Mouse (Mus musculus) limb, embryonic 15.5 days (tissue): Measurements from ENCODE around the gene Slc9b2. TPM values are rescaled to one million over a fixed set of nuclear protein-coding genes. Genes with fewer than 3 reads are reported as not detected.

Experiments used
- ATAC-seq: fragments of 200-750 bp; cut with Nextera tagmentation; 2 replicates; pipeline ENCODE4 v1.8.0; 2017; ENCODE audit warnings: low read depth, moderate TSS enrichment; ENCODE audit not compliant: insufficient number of reproducible peaks, low FRiP score, low TSS enrichment
- H3K27ac ChIP-seq: fragments of 300-500 bp; sonication (generic); 2 replicates; pipeline ENCODE4 v1.5.1; 2015; ENCODE audit warnings: moderate library complexity, mild to moderate bottlenecking, inconsistent platforms
- H3K27me3 ChIP-seq: fragments of 300-500 bp; sonication (generic); 2 replicates; pipeline ENCODE4 v1.6.1; 2015; ENCODE audit warnings: inconsistent platforms
- H3K36me3 ChIP-seq: fragments of 300-500 bp; sonication (generic); 2 replicates; pipeline ENCODE4 v1.6.1; 2015; ENCODE audit warnings: inconsistent platforms
- H3K4me1 ChIP-seq: fragments of 300-500 bp; sonication (generic); 2 replicates; pipeline ENCODE4 v1.6.1; 2015; ENCODE audit warnings: inconsistent platforms
- H3K4me2 ChIP-seq: fragments of 300-500 bp; sonication (generic); 2 replicates; pipeline ENCODE4 v1.6.1; 2015; ENCODE audit warnings: mild to moderate bottlenecking, inconsistent platforms
- H3K4me3 ChIP-seq: fragments of 300-500 bp; sonication (generic); 2 replicates; pipeline ENCODE4 v1.5.1; 2015; ENCODE audit warnings: mild to moderate bottlenecking, inconsistent platforms
- H3K9ac ChIP-seq: fragments of 300-500 bp; sonication (generic); 2 replicates; pipeline ENCODE4 v1.6.1; 2015; ENCODE audit warnings: inconsistent platforms
- H3K9me3 ChIP-seq: fragments of 300-500 bp; sonication (generic); 2 replicates; pipeline ENCODE4 v1.6.1; 2016; ENCODE audit warnings: inconsistent platforms
- WGBS: fragments of 180-500 bp; shearing (Covaris S2); methylation state at CpG from one replicate; pipeline ENCODE4 v1.1.7; 2015; 5-methylcytosine and 5-hydroxymethylcytosine counted together
- polyA plus RNA-seq: library from polyadenylated mRNA; unstranded; fragments of >200 nt; fragmentation: Nextera tagmentation; extraction: Ambion mirVana; gene quantifications from 2 replicates; pipeline ENCODE4 v1.2.1, GENCODE M21; 2015

The Slc9b2 gene
- polyA plus RNA-seq, 1 experiment from 2014 or later = 2.6 TPM

DNA sequence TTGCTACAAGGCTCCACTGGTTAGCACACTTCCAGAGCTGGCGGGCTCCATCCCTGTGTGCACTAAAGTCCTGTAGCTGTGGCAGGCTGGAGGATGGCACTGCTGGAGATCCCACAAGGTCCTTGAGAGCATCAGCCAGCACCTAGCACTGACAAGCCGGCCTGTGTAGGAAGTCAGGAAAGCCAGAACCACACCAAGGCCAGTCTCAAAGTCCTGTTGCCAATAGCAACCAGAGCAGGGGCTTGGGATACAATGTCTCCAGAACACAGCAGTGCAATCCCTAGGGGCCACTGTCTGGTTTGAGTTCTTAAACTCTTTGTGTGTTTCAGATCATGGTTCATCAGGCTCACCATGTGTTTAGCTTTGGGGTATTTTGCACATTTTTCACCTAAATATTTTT, 7.3 kb downstream of the Slc9b2 start:
- H3K27ac ChIP-seq = no peak overlapping the region
- no peak overlapping the region for H3K9ac ChIP-seq
- H3K4me3 ChIP-seq = no peak overlapping the region
- no peaks in the 10 kb centered on the region for H3K9me3 ChIP-seq
- H3K4me1 ChIP-seq = no peaks in the 10 kb centered on the region
- 67% methylated on average over 2 of the region's 2 CpGs for WGBS
- H3K27me3 ChIP-seq = no peaks in the 10 kb centered on the region
- no peaks in the 10 kb centered on the region for H3K36me3 ChIP-seq
- no peak for ATAC-seq
- H3K4me2 ChIP-seq = no peak overlapping the region

DNA sequence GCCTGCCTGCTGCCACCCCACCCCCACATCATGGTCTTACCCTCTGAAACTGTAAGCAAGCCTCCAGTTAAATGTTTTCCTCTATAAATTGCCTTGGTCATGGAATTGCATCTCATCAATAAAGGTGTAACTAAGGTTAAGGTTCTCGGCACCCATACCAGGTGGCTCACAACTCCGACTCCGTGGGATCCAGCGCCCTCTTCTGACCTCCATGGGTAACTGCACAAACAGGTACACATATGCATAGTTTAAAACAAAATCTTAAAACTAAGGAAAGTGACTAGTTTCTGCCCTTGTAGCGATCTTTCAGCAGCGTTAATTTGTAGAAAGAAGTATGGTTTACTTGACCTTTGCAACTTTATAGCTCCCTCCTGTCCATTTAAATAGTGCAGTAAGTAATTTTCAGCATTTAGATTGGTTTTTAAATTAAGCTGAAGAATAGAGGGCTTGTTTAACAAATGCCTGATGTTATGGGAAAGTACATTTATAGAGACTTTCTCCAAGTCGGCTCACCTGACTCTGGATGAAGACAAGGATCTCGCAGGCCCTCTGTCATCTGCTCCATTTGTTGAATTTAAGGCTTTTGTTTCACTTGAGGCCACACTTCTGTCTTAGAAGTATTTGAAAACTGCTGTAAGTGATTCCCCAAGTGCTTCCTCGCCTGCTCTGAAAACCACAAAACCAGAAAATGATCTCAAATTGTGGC, 8.4 kb downstream of the Slc9b2 start:
- H3K27ac ChIP-seq = no peak overlapping the region
- no peaks in the 10 kb centered on the region for H3K36me3 ChIP-seq
- H3K9ac ChIP-seq = no peak overlapping the region
- no peaks in the 10 kb centered on the region for H3K27me3 ChIP-seq
- H3K4me2 ChIP-seq = no peak overlapping the region
- no peak overlapping the region for H3K4me3 ChIP-seq
- 66% methylated on average over 9 of the region's 9 CpGs for WGBS
- H3K4me1 ChIP-seq = no peaks in the 10 kb centered on the region
- H3K9me3 ChIP-seq = no peaks in the 10 kb centered on the region
- no peak for ATAC-seq

DNA sequence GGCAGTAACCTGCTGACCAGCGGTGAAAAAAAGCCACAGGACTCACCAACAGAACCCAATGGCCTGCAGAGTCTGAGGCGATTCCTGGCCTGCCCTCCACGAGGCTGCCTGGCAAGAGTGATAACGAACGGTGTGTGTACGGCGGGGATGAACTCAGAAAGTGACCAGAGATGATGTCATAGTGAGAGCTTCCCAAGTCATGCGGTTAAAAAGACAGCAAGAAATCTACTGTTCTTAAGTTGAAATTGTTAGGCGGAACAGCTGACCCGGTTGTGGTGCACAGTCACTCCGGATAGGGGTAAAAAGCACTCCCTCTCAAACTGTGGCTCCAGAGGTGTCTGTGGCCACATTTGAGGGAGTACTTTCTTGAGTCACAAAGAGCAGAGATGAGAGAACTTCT, 10.8 kb downstream of the Slc9b2 start:
- H3K9me3 ChIP-seq = no peaks in the 10 kb centered on the region
- no peaks in the 10 kb centered on the region for H3K36me3 ChIP-seq
- no peak overlapping the region for H3K4me3 ChIP-seq
- no peaks in the 10 kb centered on the region for H3K4me1 ChIP-seq
- 81% methylated on average over 11 of the region's 11 CpGs for WGBS
- no peak overlapping the region for H3K27ac ChIP-seq
- H3K4me2 ChIP-seq = no peak overlapping the region
- no peak overlapping the region for H3K9ac ChIP-seq
- no peak for ATAC-seq
- H3K27me3 ChIP-seq = no peaks in the 10 kb centered on the region

DNA sequence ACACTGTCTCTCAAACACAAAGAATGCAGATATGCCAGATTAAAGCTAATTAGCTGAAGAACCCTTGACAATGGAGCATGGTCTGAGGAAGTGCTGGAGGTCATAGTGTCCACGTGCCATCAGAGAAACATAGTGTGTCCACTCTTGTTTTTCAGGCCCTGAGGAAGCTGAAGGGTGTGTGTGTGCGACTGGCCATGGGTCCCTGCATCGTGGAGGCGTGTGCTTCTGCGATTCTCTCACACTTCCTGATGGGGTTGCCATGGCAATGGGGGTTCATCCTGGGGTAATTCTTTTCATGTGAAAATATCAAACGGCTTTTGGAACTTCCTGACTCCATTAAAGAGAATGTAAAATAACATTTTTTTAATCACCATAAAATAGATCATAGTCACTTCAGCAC, 16.9 kb downstream of the Slc9b2 start:
- Histone ChIP-seq H3K9me3 (no peaks in the 10 kb centered on the region), H3K36me3 (no peaks in the 10 kb centered on the region), H3K9ac (no peak overlapping the region), H3K27me3 (no peaks in the 10 kb centered on the region), H3K4me2 (no peak overlapping the region), H3K4me3 (no peak overlapping the region), H3K4me1 (no peaks in the 10 kb centered on the region), H3K27ac (no peak overlapping the region)
- 62% methylated on average over 6 of the region's 6 CpGs for WGBS
- ATAC-seq = no peak

DNA sequence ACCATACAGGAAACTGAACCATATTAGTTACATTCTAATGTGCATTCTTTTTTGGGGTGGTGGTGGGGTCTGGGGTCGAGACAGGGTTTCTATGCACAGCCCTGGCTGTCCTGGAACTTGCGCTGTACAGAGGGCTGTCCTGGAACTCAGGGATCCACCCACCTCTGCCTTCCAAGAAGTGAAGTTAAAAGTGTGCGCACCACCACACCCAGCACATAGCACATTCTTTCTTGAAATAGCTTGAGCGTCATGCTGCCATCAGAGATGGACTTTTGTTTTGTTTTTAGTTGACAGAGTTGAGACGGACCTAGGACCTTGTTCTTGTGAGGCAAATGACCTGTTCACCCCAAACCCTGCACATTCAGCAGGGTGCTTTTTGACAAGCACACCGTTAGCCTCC, 19.7 kb downstream of the Slc9b2 start:
- Histone ChIP-seq H3K9me3 (no peaks in the 10 kb centered on the region), H3K27me3 (no peaks in the 10 kb centered on the region), H3K9ac (no peak overlapping the region), H3K27ac (no peak overlapping the region), H3K4me3 (no peak overlapping the region), H3K36me3 (no peaks in the 10 kb centered on the region), H3K4me2 (no peak overlapping the region), H3K4me1 (no peaks in the 10 kb centered on the region)
- no peak for ATAC-seq
- WGBS = 70% methylated on average over 6 of the region's 6 CpGs

DNA sequence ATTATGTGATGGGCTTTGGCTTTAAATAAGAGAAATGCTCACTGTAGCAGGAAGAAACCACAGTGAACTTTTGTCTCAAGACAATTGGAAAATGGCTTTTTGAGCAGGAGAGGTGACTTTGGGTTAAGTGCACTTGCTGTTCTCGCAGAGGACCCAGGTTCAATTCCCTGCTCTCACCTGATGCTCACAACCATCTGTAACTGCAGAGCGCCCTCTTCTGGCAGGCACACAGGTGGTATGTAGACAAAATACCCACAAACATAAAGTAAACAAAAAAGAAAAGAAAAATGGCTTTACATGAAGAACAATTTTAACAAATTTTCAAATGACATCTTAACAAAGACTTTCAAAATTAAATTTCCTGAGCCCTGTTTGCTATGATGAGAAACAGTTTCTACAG, 20.1 kb downstream of the Slc9b2 start:
- no peak for ATAC-seq
- H3K27ac ChIP-seq = no peak overlapping the region
- no peaks in the 10 kb centered on the region for H3K4me1 ChIP-seq
- H3K9ac ChIP-seq = no peak overlapping the region
- H3K27me3 ChIP-seq = no peaks in the 10 kb centered on the region
- 62% methylated on average over 2 of the region's 2 CpGs for WGBS
- H3K36me3 ChIP-seq = no peaks in the 10 kb centered on the region
- H3K4me2 ChIP-seq = no peak overlapping the region
- H3K9me3 ChIP-seq = no peaks in the 10 kb centered on the region
- H3K4me3 ChIP-seq = no peak overlapping the region

DNA sequence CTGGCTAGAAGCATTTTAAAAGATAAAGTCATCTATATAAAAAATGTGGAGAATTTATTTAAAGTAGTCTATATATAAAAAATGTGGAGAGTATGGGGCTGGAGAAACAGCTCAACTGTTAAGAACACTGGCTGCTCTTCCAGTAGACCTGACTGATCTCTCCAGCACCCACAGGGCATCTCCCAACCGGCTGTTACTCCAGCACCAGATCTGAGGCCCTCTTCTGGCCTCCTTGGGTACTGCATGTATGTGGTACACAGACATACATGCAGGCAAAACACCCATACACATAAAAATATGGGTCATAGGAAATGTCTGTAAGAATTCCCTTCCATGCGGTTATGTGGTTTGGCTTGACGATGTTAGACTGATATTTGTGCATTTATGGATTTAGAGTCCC, 21.1 kb downstream of the Slc9b2 start:
- no peak overlapping the region for H3K4me3 ChIP-seq
- no peaks in the 10 kb centered on the region for H3K27me3 ChIP-seq
- no peak overlapping the region for H3K27ac ChIP-seq
- no peak for ATAC-seq
- no peaks in the 10 kb centered on the region for H3K4me1 ChIP-seq
- no peak overlapping the region for H3K4me2 ChIP-seq
- H3K36me3 ChIP-seq = no peaks in the 10 kb centered on the region
- H3K9me3 ChIP-seq = no peaks in the 10 kb centered on the region
- 36% methylated on average over 3 of the region's 3 CpGs for WGBS
- H3K9ac ChIP-seq = no peak overlapping the region

DNA sequence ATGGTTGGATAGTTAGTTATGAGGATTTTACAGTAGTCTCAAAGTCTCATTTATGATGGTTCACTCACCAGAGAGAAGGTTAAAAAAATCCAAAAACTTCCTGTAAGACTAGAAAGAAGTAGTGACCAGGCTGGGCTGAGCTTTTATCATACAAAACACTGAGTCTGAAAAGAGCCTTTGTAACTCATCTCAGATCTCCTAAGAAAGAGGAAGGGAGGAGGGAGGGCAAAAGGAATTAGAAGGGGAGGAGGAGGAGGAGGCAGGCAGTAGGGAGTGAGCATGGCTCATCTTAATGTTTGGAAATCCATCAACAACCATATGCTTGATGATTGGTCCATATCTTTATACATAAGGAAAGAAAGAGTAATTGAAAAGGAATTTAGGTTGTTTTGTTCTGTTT, 25.2 kb downstream of the Slc9b2 start:
- Histone ChIP-seq H3K27me3 (no peaks in the 10 kb centered on the region), H3K9me3 (no peaks in the 10 kb centered on the region), H3K9ac (no peak overlapping the region), H3K36me3 (no peaks in the 10 kb centered on the region), H3K27ac (no peak overlapping the region), H3K4me1 (no peaks in the 10 kb centered on the region), H3K4me3 (no peak overlapping the region), H3K4me2 (no peak overlapping the region)
- no peak for ATAC-seq

DNA sequence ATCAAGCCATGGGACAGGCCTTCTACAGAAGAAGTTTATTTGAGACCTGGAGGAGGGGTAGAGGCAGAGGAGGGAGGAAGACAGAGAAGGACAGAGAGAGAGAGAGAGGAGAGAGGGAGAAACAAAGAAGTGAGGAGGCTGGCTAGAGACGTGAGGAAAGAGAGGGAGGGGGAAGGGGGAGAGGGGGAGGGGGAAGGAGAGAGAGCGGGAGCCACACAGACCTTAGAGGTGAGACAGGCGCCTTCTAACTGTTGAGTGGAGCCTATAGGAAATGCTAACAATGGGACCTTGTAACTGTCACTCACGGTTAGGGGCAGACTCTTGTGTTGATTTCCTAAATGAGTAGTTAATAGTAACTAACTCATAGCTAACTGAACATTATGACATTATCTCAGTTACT, 26.3 kb downstream of the Slc9b2 start:
- H3K4me3 ChIP-seq = no peak overlapping the region
- ATAC-seq = no peak
- WGBS = 57% methylated on average over 4 of the region's 4 CpGs
- no peaks in the 10 kb centered on the region for H3K36me3 ChIP-seq
- H3K9me3 ChIP-seq = no peaks in the 10 kb centered on the region
- no peak overlapping the region for H3K27ac ChIP-seq
- no peaks in the 10 kb centered on the region for H3K27me3 ChIP-seq
- no peaks in the 10 kb centered on the region for H3K4me1 ChIP-seq
- H3K9ac ChIP-seq = no peak overlapping the region
- H3K4me2 ChIP-seq = no peak overlapping the region

DNA sequence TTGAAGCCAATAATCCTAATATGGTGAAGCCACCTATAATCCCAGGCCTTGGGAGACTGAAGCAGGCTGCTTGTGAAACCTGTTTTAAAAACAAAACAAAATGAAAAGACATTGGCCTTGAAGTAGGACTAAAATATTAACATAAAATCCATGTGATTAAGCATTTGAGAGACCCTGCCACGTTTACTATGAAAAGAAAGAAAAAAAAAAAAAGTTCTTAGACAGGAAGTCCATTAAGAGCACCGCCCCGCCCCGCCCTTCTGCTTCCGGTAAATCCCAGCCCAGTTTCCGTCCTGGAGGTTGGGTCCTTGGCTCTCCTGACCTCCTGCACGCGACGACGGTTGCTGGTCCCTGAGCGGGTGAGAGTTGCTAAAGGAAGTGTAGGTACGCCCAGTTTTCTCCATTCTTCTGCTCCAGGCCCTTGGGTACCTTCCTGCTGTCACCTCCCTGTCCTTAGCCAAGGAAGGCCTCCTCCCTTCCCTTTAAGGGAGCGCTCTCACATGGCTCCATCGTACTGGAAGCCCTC, 40.3 kb downstream of the Slc9b2 start, which contains the start of gene Slc9b1:
Slc9b1 (plus strand) TSS at position 291 of the 526 bp plus-strand sequence.
- Histone ChIP-seq H3K27ac (no peak within 1 kb of the TSS), H3K36me3 (no peaks in the 10 kb centered on the region), H3K4me3 (no peak within 1 kb of the TSS), H3K27me3 (no peaks in the 10 kb centered on the region), H3K4me2 (no peak within 1 kb of the TSS), H3K9me3 (no peaks in the 10 kb centered on the region), H3K4me1 (no peaks in the 10 kb centered on the region), H3K9ac (no peak within 1 kb of the TSS)
- 79% methylated on average over 14 of the region's 14 CpGs for whole genome bisulfite sequencing
- no peak for ATAC-seq

DNA sequence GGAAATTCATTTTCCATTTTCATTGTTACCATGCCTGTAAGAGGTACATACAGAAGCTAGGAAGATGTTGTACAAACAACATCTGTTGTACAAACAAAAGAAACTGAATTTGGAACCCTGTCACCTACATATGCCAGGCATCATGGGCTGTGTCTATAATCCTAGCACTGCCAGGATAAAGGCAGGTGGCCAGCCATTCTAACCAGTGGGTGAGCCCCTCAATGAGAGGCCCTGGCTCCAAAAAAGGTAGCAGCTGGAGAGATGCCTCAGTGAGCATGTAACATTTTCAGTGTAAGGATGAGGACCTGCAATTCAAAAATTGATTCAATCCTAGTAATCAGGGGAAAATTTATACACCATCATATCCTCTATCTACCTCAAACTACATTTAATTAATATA, 41.5 kb downstream of the Slc9b2 start:
- Histone ChIP-seq H3K4me2 (no peak overlapping the region), H3K4me3 (no peak overlapping the region), H3K4me1 (no peaks in the 10 kb centered on the region), H3K36me3 (no peaks in the 10 kb centered on the region), H3K9ac (no peak overlapping the region), H3K27me3 (no peaks in the 10 kb centered on the region), H3K9me3 (no peaks in the 10 kb centered on the region), H3K27ac (no peak overlapping the region)
- no peak for ATAC-seq

DNA sequence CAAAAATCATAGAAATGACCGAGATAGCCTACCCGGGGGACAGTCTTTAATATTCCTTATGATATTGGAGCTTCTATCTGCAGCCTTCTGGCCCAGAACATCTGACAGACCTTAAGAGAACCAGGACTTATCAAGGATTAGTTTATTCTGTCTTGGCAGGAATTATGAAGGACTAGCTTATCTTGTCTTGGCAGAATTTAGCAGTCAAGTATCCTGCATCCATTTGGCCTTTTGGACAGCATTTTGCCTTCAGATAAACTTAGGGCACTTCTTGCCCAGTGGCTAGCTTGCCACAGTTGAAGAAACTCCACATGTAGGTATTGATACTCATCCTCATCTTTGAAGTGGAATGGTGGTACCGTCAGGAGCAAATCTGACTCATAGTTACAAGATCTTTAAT, 44.4 kb downstream of the Slc9b2 start:
- Histone ChIP-seq H3K27ac (no peak overlapping the region), H3K4me1 (no peaks in the 10 kb centered on the region), H3K4me3 (no peak overlapping the region), H3K9me3 (no peaks in the 10 kb centered on the region), H3K36me3 (no peaks in the 10 kb centered on the region), H3K27me3 (no peaks in the 10 kb centered on the region), H3K9ac (no peak overlapping the region), H3K4me2 (no peak overlapping the region)
- 91% methylated on average over 3 of the region's 3 CpGs for WGBS
- ATAC-seq = no peak

DNA sequence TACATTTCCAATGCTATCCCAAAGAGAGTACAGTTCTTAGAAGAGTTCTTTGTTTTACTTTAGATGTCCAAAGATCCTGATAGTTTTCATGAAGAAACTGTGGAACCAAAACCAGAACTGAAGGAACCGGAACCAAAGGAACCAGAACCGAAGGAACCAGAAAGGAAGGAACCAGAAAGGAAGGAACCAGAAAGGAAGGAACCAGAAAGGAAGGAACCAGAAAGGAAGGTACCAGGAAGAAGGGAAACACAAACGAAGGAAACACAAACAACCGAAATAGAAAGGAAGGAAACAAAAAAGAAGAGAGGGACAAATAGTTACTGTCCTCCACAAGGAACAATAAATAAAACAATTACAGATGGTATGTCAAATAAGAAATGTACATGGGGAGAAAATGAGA, 49.9 kb downstream of the Slc9b2 start:
- WGBS = 88% methylated on average over 4 of the region's 4 CpGs
- ATAC-seq = no peak
- Histone ChIP-seq H3K4me1 (no peaks in the 10 kb centered on the region), H3K27ac (no peak overlapping the region), H3K4me3 (no peak overlapping the region), H3K9ac (no peak overlapping the region), H3K4me2 (no peak overlapping the region), H3K36me3 (no peaks in the 10 kb centered on the region), H3K27me3 (no peaks in the 10 kb centered on the region), H3K9me3 (no peaks in the 10 kb centered on the region)
